Mouse (Mus musculus) sigmoid colon, adult 10 weeks (tissue): ENCODE data around the gene Cmtm1. TPM values are rescaled to one million over a fixed set of nuclear protein-coding genes. Genes with fewer than 3 reads are reported as not detected.

Experiments used
- polyA plus RNA-seq: library from polyadenylated mRNA; stranded (reverse); fragments of 350-450 nt; fragmentation: Illumina TruSeq; extraction: RNeasy Lipid Tissue Mini Kit (QIAGEN cat#74804); gene quantifications from one replicate; pipeline ENCODE4 v1.2.3, GENCODE M21; 2014; ENCODE audit warnings: low read depth, low replicate concordance

Cmtm1 gene
- not detected for polyA plus RNA-seq

DNA sequence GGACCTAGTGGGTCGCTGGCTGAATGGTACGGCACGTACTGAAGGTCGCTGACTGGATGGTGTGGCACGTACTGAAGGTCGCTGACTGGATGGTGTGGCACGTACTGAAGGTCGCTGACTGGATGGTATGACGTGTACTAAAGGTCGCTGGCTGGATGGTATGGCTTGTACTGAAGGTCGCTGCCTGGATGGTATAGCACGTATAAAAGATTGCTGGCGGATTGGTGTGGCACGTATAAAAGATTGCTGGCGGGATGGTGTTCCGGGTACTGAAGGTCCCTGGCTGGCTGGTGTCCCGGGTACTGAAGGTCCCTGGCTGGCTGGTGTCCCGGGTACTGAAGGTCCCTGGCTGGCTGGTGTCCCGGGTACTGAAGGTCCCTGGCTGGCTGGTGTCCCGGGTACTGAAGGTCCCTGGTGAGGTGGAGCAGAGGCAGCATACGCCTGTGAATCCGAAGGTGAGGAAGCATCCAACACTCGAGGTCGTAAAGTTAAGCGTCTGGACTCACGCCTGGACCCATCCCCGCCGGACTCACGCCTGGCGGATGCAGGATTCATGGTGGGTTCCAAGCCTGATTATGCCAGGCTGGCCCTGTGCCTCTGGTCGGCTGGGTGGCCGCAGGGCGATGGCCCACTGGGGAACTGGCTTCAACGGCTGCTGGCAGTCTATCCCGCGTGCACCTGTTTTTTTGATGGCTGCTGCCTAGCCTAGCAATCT, at the start of gene Cmtm1, which contains the start of gene Gm45711:
Gene Cmtm1, minus strand, starts transcription at position 705 of the 715 bp plus-strand sequence.
Gene Gm45711, minus strand, starts transcription at position 641 of the 715 bp plus-strand sequence.

DNA sequence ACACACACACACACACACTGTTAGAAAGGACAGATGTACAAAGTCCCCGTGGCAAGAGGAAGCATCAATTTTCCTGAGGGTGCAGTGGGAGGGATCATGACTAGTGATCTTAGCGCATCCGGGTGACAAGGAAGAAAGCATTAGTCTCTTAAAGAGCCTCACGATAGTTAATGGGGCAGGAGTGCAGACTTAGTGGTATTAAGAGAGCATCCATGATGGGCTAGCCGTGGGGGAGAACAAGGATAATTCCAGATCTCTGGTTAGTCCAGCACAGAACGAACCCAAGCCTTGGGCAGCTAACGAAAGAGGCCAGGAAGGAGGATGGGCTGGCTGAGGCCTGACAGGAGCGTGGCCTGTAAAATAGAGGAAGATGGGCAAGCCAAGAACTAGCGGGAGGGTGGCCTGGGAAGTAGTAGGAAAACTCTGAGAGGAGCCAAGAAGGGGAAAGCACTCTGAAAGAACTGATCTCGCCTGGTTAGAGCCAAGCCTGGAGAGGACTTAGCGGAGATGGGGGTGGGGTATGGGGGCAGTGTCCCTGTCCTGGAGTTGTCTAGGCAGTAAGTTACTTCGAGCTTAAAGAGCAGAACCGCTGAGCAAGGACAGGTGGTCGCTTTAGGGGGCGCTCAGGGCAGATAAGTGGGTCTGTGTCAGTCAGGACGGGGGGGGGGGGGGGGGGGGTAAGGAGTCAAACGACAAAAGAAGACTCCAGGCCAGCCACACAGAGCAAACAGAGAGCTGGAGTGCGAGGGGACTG, 29.5 kb upstream of the Cmtm1 start, which contains the start of gene Cmtm3:
Gene Cmtm3, plus strand, starts transcription at position 182 of the 754 bp plus-strand sequence.

DNA sequence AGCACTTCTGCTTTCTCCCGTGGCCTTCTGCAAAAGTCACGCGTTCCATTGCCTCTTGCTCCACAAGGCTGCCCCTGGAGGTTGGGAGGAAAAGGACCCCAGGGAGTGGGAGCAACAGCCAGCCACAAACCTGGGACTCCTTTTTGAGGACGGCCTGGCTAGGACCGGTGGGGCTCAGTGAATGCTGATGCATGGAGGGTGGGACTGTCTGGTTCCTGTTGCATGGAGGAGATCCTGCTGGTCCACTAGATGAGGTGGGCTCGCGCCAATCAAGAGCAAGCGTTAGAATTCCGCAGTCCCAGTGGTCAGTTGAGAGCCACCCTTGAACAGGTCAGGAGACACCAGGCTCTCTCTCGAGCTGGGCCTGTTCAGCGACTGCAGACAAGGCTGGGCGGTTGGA, 12.0 kb upstream of the Cmtm1 start, which contains the start of gene Cmtm2b:
Gene Cmtm2b, plus strand, starts transcription at position 301 of the 400 bp plus-strand sequence.

DNA sequence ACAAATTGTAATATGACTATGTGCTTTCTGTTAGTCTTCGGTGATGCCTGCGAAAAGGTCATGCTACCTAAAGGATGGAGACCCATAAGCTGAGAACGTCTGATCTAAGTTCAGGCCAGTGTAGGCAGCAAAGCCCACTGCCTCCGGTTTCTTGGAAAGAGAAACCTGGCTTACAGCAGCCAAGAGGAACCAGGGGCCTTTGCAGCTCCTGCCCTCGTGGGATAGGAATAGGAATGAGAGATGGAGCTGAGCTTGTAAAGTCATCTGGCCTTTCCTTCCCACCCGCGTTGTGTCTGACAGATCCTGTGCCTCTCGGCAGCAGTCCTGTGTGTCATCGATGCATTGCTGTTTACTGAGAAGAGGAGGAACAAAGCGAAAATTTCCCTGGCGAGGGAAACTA, 11.3 kb upstream of the Cmtm1 start, which contains the start of gene Gm11020:
Gene Gm11020, plus strand, starts transcription at position 301 of the 400 bp plus-strand sequence.

DNA sequence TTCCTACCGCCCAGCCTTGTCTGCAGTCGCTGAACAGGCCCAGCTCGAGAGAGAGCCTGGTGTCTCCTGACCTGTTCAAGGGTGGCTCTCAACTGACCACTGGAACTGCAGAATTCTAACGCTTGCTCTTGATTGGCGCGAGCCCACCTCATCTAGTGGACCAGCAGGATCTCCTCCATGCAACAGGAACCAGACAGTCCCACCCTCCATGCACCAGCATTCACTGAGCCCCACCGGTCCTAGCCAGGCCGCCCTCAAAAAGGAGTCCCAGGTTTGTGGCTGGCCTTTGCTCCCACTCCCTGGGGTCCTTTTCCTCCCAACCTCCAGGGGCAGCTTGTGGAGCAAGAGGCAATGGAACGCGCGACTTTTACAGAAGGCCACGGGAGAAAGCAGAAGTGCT, 16.9 kb downstream of the Cmtm1 start, which contains the start of gene Cmtm2a:
Gene Cmtm2a, minus strand, starts transcription at position 101 of the 400 bp plus-strand sequence.

DNA sequence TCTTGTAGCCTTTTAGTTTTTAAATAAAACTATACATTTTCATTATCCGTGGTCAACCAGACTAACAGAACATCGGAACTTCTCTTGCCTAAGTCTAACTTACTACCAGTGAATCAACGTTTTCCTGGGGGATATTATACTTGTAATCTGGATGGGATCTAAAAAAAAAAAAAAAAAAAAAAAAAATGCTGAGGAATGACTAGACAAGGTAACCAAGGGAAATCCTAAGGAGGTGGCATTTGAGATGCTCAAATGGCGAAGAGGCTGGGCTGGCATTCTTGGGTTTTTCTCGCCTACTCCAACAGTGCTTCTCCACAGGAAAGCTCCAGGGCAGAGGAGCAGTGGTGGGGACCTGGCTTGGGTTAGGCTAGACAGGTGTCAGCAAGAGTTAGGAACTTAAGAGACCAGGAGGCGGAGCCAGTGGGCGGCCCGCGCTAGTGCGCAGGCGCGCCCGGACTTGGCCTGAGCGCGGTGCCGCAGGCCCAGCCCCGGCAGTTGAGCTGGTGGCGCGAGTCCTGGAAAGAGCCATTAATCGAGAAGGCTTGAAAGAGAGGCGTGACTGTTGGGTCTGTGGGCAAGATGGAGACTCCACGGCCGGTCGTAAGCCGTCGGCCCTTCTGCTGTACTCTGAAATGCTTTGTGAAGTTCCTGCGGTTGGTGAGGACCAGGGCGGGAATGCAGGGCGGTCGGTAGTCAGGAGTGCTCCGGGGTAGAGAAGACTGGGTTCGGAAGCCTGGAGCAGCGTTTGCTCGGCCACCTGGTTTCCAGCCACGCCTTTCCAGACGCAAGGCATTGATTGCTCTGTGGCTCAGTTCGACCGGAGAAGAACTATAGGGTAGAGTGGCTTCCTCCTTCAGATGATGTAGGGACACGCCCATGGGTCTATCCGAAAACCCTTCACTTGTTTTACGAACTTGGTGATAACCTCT, 59.2 kb downstream of the Cmtm1 start, which contains the start of gene Cklf:
Gene Cklf, plus strand, starts transcription at position 423 of the 929 bp plus-strand sequence.

DNA sequence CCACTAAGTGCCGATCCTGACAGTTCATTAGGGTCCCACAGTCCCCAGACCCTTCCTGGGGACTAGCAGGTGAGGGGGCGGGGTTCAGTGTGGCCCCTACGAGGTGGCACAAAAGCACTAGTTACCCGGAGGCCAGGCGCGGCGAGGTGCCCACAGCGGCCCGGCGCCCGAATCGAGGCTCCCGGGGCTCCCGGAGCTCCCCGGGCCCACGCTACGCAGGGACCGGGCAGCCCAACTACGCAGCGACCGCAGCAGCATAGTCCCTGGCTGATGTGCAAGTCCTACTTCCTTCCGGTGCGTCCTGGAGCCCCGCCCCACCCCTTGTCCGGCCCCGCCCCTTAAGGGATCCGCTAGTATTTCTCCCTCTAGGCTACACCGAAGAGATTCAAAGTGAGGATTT, 61.7 kb downstream of the Cmtm1 start, which contains the start of gene Tk2:
Gene Tk2, minus strand, starts transcription at position 283 of the 400 bp plus-strand sequence.

Other genes starting within 250 kb of the Cmtm1 start
- 4.2 TPM for gene Cdh5, start 208.5 kb downstream of the Cmtm1 start, polyA plus RNA-seq
- gene Bean1, start 139.7 kb downstream of the Cmtm1 start, polyA plus RNA-seq: 1.5 TPM
- gene Tk2, start 61.6 kb downstream of the Cmtm1 start, polyA plus RNA-seq: 10.3 TPM
- gene Cklf, start 59.3 kb downstream of the Cmtm1 start, polyA plus RNA-seq: 26.4 TPM
- gene Cmtm2a, start 17.0 kb downstream of the Cmtm1 start, polyA plus RNA-seq: not detected
- not detected for gene Gm45711, start 64 bp downstream of the Cmtm1 start, polyA plus RNA-seq
- not detected for gene Gm11020, start 11.4 kb upstream of the Cmtm1 start, polyA plus RNA-seq
- gene Cmtm2b, start 12.1 kb upstream of the Cmtm1 start, polyA plus RNA-seq: not detected
- 7.3 TPM for gene Cmtm3, start 29.3 kb upstream of the Cmtm1 start, polyA plus RNA-seq
- gene Cmtm4, start 85.7 kb upstream of the Cmtm1 start, polyA plus RNA-seq: 145 TPM
- gene Dync1li2, start 132.9 kb upstream of the Cmtm1 start, polyA plus RNA-seq: 172 TPM
- 1.2 TPM for gene Terb1, start 199.8 kb upstream of the Cmtm1 start, polyA plus RNA-seq
- gene Nae1, start 224.5 kb upstream of the Cmtm1 start, polyA plus RNA-seq: 316 TPM
- gene Car7, start 224.5 kb upstream of the Cmtm1 start, polyA plus RNA-seq: 0.66 TPM